Comparison of ENCODE assay signal across 30 mouse cellular contexts in genomic region chr15:82210801-82211200, GRCm38 (mm10). TPM values are rescaled to one million over a fixed set of nuclear protein-coding genes. Genes with fewer than 3 reads are reported as not detected.
A peak's percentile ranks its signal among the peaks of the same experiment; 100 is the strongest.
DNase-seq lines count a peak whose midpoint lies in the region; ATAC-seq lines count a peak whose summit lies in the region.
"Had no signal": no experiment of that assay in that cellular context is flagged by ENCODE, and none has a peak within 500 bp of the region (broad histone marks: within the 10 kb centered on the region; RNA-seq: fewer than 3 reads in every experiment).

No protein-coding gene starts in this region.

- 50% methylated on average over 1 of the region's 1 CpGs for WGBS in hindbrain, embryonic 10.5 days
- WGBS in hindbrain, embryonic 11.5 days: 40% methylated on average over 1 of the region's 1 CpGs
- WGBS in neural tube, embryonic 15.5 days: 19% methylated on average over 1 of the region's 1 CpGs

- peak overlapping the region; percentile 11; the same call in 1 of the 2 replicates for H3K4me3 ChIP-seq in hindbrain, embryonic 10.5 days
- H3K4me3 ChIP-seq in hindbrain, embryonic 11.5 days (ENCODE audit: low read depth, low read length): no peak overlapping the region
- H3K4me3 ChIP-seq in neural tube, embryonic 15.5 days (replicated peaks): peak overlapping the region; percentile 49
- H3K4me3 ChIP-seq: layer of hippocampus, adult 2 months had no signal

- peaks cover 11% of the 10 kb centered on the region for H3K36me3 ChIP-seq in hindbrain, embryonic 10.5 days
- H3K36me3 ChIP-seq in hindbrain, embryonic 11.5 days (ENCODE audit: control insufficient read depth, insufficient read depth, low read length): no peaks in the 10 kb centered on the region
- peaks cover 2% of the 10 kb centered on the region; the same call in 1 of the 2 replicates for H3K36me3 ChIP-seq in neural tube, embryonic 15.5 days

- peaks cover 59% of the 10 kb centered on the region for H3K4me1 ChIP-seq in hindbrain, embryonic 10.5 days (replicated peaks)
- peaks cover 18% of the 10 kb centered on the region for H3K4me1 ChIP-seq in hindbrain, embryonic 11.5 days (replicated peaks; ENCODE audit: control insufficient read depth, insufficient read depth, low read length)
- peaks cover 37% of the 10 kb centered on the region for H3K4me1 ChIP-seq in neural tube, embryonic 15.5 days

- no peak overlapping the region for H3K27ac ChIP-seq in hindbrain, embryonic 10.5 days
- H3K27ac ChIP-seq in hindbrain, embryonic 11.5 days (ENCODE audit: low read depth, low read length): no peak overlapping the region
- no peak overlapping the region for H3K27ac ChIP-seq in neural tube, embryonic 15.5 days (replicated peaks)
- H3K27ac ChIP-seq: embryonic facial prominence, embryonic 12.5 days; gastrocnemius, adult 2 months; layer of hippocampus, adult 2 months; limb, embryonic 13.5 days; lung, embryonic 15.5 days had no signal

- DNase-seq in cerebellum, adult 18-20 months: peak; percentile 26 to 38
- DNase-seq in hindbrain, embryonic 10.5 days (ENCODE audit: low spot score): no peak
- DNase-seq in hindbrain, embryonic 11.5 days (ENCODE audit: low spot score): no peak
- DNase-seq in neural tube, embryonic 10.5 days (ENCODE audit: extremely low spot score, low spot score): no peak
- no peak for DNase-seq in thymus, postnatal 10 days (ENCODE audit: low spot score in 2 of 2)
- DNase-seq: adrenal gland, postnatal 14 days; gastrocnemius, adult 2 months; gastrocnemius, postnatal 36 days; heart, adult 18-20 months; heart, postnatal 36 days; kidney, adult 11 months; kidney, postnatal 36 days; lung, postnatal 4 days; midbrain, embryonic 14.5 days; thymus, adult 2 months; thymus, postnatal 4 days had no signal

- peaks cover 100% of the 10 kb centered on the region for H3K27me3 ChIP-seq in hindbrain, embryonic 10.5 days (ENCODE audit: insufficient read depth, poor library complexity, severe bottlenecking)
- peaks cover 77% of the 10 kb centered on the region for H3K27me3 ChIP-seq in hindbrain, embryonic 11.5 days (ENCODE audit: control insufficient read depth, insufficient read depth, low read length)
- peaks cover 91% of the 10 kb centered on the region for H3K27me3 ChIP-seq in neural tube, embryonic 15.5 days (replicated peaks)

- no peak overlapping the region for H3K9ac ChIP-seq in hindbrain, embryonic 11.5 days (ENCODE audit: low read depth, low read length)
- no peak overlapping the region for H3K9ac ChIP-seq in neural tube, embryonic 15.5 days (replicated peaks)
- H3K9ac ChIP-seq: embryonic facial prominence, embryonic 12.5 days; lung, embryonic 15.5 days had no signal

- H3K9me3 ChIP-seq in hindbrain, embryonic 10.5 days: no peaks in the 10 kb centered on the region
- no peaks in the 10 kb centered on the region for H3K9me3 ChIP-seq in hindbrain, embryonic 11.5 days (ENCODE audit: control insufficient read depth, low read length)
- no peaks in the 10 kb centered on the region for H3K9me3 ChIP-seq in neural tube, embryonic 15.5 days (replicated peaks)
- H3K9me3 ChIP-seq: embryonic facial prominence, embryonic 12.5 days; limb, embryonic 13.5 days; lung, embryonic 15.5 days; megakaryocyte, embryonic 14.5 days had no signal

- no peak overlapping the region for H3K4me2 ChIP-seq in hindbrain, embryonic 11.5 days (replicated peaks; ENCODE audit: low read depth, low read length)
- H3K4me2 ChIP-seq in neural tube, embryonic 15.5 days: peak overlapping the region; percentile 72
- H3K4me2 ChIP-seq: heart, embryonic 11.5 days had no signal

- ATAC-seq in cerebellum, adult (ENCODE audit: insufficient number of reproducible peaks, low FRiP score, low TSS enrichment): no peak
- no peak for ATAC-seq in hindbrain, embryonic 11.5 days (ENCODE audit: low FRiP score)
- no peak for ATAC-seq in neural tube, embryonic 15.5 days (ENCODE audit: low FRiP score)
- ATAC-seq: forebrain, embryonic 16.5 days; inflammation-experienced regulatory T-cells, adult 6 months had no signal

RNA-seq across cellular contexts. Expression of gene Shisa8, which starts 1.8 kb away (rescaled TPM):
- 1.6 and 1.8 TPM in 2 replicates for polyA plus RNA-seq in hindbrain, embryonic 10.5 days (2016; fragmentation: Nextera tagmentation; extraction: Ambion mirVana)
- polyA plus RNA-seq in hindbrain, embryonic 11.5 days (2014; fragmentation: Nextera tagmentation; extraction: Ambion mirVana): 1.0 and 1.9 TPM in 2 replicates
- 4.6 and 6.7 TPM in 2 replicates for polyA plus RNA-seq in neural tube, embryonic 15.5 days (2015; fragmentation: Nextera tagmentation; extraction: Ambion mirVana)
- polyA plus RNA-seq: inflammation-experienced regulatory T-cells, adult 6 months had no signal

RNA-seq across cellular contexts. Expression of gene Tnfrsf13c, which starts 13.4 kb away (rescaled TPM):
- 0.18 and 0.46 TPM in 2 replicates for polyA plus RNA-seq in hindbrain, embryonic 10.5 days (2016; fragmentation: Nextera tagmentation; extraction: Ambion mirVana)
- 0.35 and 0.62 TPM in 2 replicates for polyA plus RNA-seq in hindbrain, embryonic 11.5 days (2014; fragmentation: Nextera tagmentation; extraction: Ambion mirVana)
- polyA plus RNA-seq in neural tube, embryonic 15.5 days (2015; fragmentation: Nextera tagmentation; extraction: Ambion mirVana): 0.66 and 0.90 TPM in 2 replicates
- polyA plus RNA-seq: midbrain, embryonic 14.5 days had no signal

RNA-seq across cellular contexts. Expression of gene Cenpm, which starts 33.7 kb away (rescaled TPM):
- 86.2 and 92.6 TPM in 2 replicates for polyA plus RNA-seq in hindbrain, embryonic 10.5 days (2016; fragmentation: Nextera tagmentation; extraction: Ambion mirVana)
- polyA plus RNA-seq in hindbrain, embryonic 11.5 days (2014; fragmentation: Nextera tagmentation; extraction: Ambion mirVana): 76.2 and 78.1 TPM in 2 replicates
- 17.8 and 23.4 TPM in 2 replicates for polyA plus RNA-seq in neural tube, embryonic 15.5 days (2015; fragmentation: Nextera tagmentation; extraction: Ambion mirVana)

RNA-seq across cellular contexts. Expression of gene 1500009C09Rik, which starts 41.4 kb away (rescaled TPM):
- polyA plus RNA-seq in hindbrain, embryonic 10.5 days (2016; fragmentation: Nextera tagmentation; extraction: Ambion mirVana): 0.17 and 1.5 TPM in 2 replicates
- polyA plus RNA-seq in hindbrain, embryonic 11.5 days (2014; fragmentation: Nextera tagmentation; extraction: Ambion mirVana): 0.86 and 1.6 TPM in 2 replicates
- polyA plus RNA-seq in neural tube, embryonic 15.5 days (2015; fragmentation: Nextera tagmentation; extraction: Ambion mirVana): 13.0 and 18.4 TPM in 2 replicates
- polyA plus RNA-seq: embryonic facial prominence, embryonic 12.5 days; heart, embryonic 11.5 days; heart, embryonic 16.5 days; inflammation-experienced regulatory T-cells, adult 6 months; kidney, embryonic 16.5 days; limb, embryonic 13.5 days; liver, embryonic 11.5 days; liver, embryonic 16.5 days; lung, embryonic 15.5 days had no signal

Comparison
In these comparisons a context has a peak if more than half of its experiments do, and no peak if none do; other contexts are left out.
1. DNase-seq: peak in cerebellum, adult 18-20 months (2 of 2); none in hindbrain, embryonic 10.5 days (single experiment), hindbrain, embryonic 11.5 days (single experiment), neural tube, embryonic 10.5 days (single experiment) and thymus, postnatal 10 days (0 of 2).